Mouse (Mus musculus) right cerebral cortex, adult 2 months (tissue): ENCODE data around the gene Dupd1.
"Not testable (repeated sequence)": the region's sequence is repeated elsewhere in the genome, so short reads cannot be mapped to it uniquely, and the experiment has no call there.

Source experiments
- DNase-seq, 2 experiments: peaks; one replicate each; pipeline ENCODE4 v3.0.0; 2021 to 2022; ENCODE audit warnings: low spot score in 2 of 2

Gene Dupd1

GRCm38 (mm10) chr14:21676223-21676622, 38.2 kb downstream of the Dupd1 start:
- DNase-seq: no peak

GRCm38 (mm10) chr14:21674471-21674870, 39.9 kb downstream of the Dupd1 start:
- DNase-seq: no peak

GRCm38 (mm10) chr14:21673100-21673499, 41.3 kb downstream of the Dupd1 start:
- DNase-seq: no peak

- DNase-seq: not testable (repeated sequence)
Observed at GRCm38 (mm10) chr14:21670422-21671006, 43.9 kb downstream of the Dupd1 start.

GRCm38 (mm10) chr14:21669633-21670421, 44.5 kb downstream of the Dupd1 start:
- DNase-seq: no peak

GRCm38 (mm10) chr14:21669218-21669617, 45.2 kb downstream of the Dupd1 start:
- DNase-seq: no peak

DNA sequence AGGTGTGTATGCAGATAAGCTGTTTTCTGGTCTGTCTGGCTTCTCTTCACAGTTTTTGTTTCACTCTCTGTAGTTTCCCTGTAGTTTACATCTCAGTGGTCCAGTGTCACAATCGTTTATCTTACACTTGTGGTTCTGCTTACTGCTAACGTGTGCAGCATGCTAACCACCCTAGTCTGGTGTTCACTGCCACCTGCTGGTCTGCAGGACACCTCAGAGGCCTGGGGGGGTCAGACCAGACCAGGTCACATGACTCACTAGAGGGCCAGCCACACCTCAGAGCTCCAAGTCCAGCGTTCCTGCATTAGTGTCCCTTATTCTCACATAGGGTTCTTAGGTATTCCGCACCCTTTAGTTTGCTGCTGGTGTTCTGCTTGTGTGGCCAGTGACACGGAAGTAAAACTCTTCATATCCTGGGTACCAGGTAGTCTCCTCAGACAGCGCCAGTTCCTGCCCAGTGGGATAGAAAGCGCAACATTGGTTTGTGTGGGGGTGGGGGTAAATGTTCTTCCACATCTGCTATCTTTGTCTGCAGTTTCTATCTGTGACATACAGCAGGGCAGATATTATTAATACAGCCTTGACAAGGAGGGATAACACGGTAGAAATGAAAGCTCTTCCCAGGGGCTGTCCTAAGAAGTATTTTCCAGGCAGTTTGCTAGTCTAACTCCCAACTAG, 51.8 kb downstream of the Dupd1 start:
- no peak for DNase-seq

DNA sequence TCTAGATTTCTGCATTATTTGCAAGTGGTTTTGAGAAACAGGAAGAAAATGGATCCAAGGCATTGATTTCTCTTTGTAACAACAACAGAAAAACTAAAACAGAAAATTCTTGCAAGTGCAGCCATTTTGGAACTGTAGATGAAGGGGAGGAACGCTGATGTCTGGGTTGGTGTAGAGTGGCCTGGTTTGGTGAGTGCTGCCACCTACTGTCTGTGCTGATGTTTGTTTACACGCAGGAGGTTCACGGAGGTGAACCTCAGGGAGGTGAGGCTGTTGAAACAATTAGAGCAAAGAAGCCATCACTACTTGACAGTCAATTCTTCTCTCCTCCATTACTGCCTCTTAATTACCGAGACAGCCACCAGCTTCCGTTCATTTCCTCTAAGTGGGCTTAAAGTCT, 54.7 kb downstream of the Dupd1 start:
- peak; percentile 72 for DNase-seq

DNA sequence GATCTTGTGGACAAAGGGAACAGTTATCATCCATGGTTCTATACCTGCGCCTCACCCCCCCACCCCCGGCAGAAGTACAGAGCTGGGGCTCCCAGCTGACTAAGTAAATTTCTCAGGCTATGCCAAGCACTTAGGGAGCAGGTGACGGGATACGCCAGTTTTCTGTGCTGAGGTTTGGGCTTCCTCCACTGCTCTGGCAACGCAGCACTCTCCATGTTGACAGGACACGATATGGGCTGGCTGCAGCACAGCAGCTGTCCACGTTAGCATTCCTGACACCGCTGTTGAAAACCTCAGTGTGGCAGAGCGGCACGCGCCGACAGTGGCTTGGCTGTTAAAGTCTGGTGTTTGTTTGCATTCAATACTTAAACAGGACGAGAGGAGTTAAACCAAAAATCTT, 55.2 kb downstream of the Dupd1 start:
- DNase-seq: no peak

GRCm38 (mm10) chr14:21653813-21654212, 60.6 kb downstream of the Dupd1 start:
- DNase-seq: no peak

DNA sequence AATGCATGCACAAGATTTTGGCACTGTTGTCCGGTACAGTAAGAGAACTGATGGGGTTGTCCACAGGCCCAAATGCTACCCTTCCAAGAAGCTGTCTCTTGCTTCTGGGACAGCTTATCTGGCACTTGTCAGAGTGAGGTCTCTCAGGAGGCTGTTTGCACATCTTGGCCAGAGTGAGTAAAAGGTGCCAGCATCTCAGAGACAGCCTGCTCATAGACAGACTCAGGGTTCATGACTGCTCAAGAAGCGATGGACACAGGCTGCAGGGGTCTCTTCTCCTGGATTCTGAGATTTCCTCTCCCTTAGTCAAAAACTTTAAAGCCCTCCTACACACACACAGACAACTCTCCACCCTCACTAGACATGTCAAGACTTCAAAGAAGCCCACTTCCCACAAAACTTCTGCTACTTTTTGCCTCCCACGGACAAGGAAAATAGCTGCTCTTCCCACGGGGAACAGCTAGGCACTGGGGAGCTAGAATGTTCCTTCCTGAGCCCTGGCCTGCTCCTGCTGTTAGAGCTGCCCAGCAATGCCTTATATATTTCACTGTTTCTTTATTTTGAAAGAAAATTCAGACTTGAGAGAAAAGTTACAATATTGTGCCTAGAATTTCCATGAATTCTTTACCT, 73.5 kb downstream of the Dupd1 start:
- peak; percentile 48 to 52 for DNase-seq

- DNase-seq: no peak
Observed at GRCm38 (mm10) chr14:21636548-21636947, 77.8 kb downstream of the Dupd1 start.

- DNase-seq: no peak
Observed at GRCm38 (mm10) chr14:21631665-21632200, 82.6 kb downstream of the Dupd1 start.
